Mouse (Mus musculus): ENCODE data around the gene Ereg.

DNA sequence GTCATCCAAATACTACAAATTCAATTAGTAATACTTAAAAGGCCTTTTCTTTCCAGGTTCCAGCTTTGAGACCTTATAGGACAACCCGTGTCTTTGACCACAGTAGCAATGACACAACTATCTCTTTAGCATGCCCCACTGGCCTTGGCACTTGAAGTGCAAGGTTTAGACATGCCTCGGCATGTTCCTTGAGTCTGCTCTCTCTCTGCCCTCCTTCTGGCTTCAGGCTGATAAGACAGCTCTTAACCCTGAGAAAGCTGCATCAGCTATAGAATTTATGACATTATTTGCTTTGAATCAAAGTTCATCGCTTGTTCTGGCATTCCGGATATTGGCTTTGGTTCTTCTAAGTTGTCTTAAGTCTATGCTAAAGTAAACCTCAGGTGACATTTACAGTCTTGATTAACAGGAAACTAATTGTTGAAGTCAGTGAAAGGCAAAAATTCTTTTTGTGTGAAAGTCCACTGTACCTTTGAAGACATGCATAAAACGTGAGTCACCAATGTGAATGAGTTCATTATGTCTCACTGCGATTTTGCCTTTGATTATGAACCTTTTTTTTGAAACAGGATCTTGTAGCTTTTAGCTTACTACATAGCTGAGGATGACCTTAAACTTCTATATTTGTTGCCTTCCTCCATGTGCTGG lies 35.7 kb downstream of the Ereg start:
- no peak for TF ChIP-seq CTCF (IDR thresholded peaks at IDR 0.05; ENCODE audit: control insufficient read depth, insufficient read depth, low read length)
- no peak for TF ChIP-seq POLR2A (IDR thresholded peaks at IDR 0.05; ENCODE audit: borderline replicate concordance, control insufficient read depth, low read depth, low read length)

Data from bone marrow, adult 2 months (tissue).